Mouse (Mus musculus) ES-Bruce4 (cell line): ENCODE results near the gene Ly75.

Experiments
- CTCF ChIP-seq: IDR thresholded peaks from one replicate; pipeline ENCODE4 v1.8.1; 2011; ENCODE audit warnings: low read depth, low read length
- EP300 ChIP-seq: IDR thresholded peaks from 2 replicates; pipeline ENCODE4 v1.6.1; 2011; ENCODE audit warnings: low read depth, low read length; ENCODE audit not compliant: insufficient read depth
- POLR2A ChIP-seq: IDR thresholded peaks from one replicate; pipeline ENCODE4 v1.8.1; 2011; ENCODE audit warnings: low read length; ENCODE audit not compliant: insufficient read depth

- TF ChIP-seq CTCF (no peak), POLR2A (no peak), EP300 (no peak)
These were observed 115.5 kb downstream of the Ly75 start for GRCm38 (mm10) chr2:60267567-60267966.
